Mouse (Mus musculus): ENCODE data around the gene Sult6b2. TPM values are rescaled to one million over a fixed set of nuclear protein-coding genes. Genes with fewer than 3 reads are reported as not detected.

Gene Sult6b2
- total RNA-seq, 2 experiments from 2014 or later, result 0.15 TPM; not detected in 1

DNA sequence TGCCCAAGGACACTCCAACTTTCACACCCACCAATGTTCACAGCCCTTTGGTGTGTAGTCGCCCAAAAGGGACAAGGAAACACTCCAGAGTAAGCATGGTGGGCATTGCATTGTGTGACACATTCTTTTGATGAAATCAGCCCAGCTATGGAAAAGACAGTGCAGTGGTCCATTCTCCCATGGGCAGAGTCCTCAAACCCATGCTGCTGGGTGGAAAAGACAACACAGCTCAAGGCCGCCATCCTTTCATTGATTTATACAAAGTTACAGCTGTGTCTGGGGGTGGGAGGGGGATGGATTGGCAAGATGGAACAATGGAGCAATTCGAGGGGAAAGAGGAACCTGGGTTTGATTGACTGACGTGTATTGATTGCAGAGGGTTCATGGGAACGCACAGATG is 8.7 kb upstream of the Sult6b2 start:
- DNase-seq (ENCODE audit: low spot score in 2 of 2), result no peak

DNA sequence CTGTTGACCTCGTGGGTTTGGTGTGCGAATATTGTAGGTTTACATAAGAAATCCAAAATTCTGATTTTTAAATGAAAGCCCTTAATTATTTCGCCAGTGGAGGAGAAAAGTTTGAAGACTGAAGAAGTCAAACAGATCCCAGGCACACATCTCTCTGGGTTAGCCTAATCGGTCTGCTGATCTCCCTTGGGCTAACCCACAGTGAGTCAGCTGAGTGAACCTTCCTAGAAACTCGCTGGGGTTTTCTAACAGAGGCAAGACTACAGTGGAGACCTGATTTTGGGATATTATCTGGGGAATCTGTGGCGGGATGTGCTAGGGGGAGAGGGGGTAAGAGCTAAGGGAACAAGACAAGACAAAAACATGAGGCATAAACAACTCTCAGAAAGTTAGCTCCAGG is 5.9 kb upstream of the Sult6b2 start:
- DNase-seq (ENCODE audit: low spot score in 2 of 2), result no peak

GRCm38 (mm10) chr6:142809373-142810098 is 5.2 kb upstream of the Sult6b2 start:
- no peak for DNase-seq (ENCODE audit: low spot score in 2 of 2)

GRCm38 (mm10) chr6:142806326-142806725 is 2.0 kb upstream of the Sult6b2 start:
- no peak for DNase-seq (ENCODE audit: low spot score in 2 of 2)

DNA sequence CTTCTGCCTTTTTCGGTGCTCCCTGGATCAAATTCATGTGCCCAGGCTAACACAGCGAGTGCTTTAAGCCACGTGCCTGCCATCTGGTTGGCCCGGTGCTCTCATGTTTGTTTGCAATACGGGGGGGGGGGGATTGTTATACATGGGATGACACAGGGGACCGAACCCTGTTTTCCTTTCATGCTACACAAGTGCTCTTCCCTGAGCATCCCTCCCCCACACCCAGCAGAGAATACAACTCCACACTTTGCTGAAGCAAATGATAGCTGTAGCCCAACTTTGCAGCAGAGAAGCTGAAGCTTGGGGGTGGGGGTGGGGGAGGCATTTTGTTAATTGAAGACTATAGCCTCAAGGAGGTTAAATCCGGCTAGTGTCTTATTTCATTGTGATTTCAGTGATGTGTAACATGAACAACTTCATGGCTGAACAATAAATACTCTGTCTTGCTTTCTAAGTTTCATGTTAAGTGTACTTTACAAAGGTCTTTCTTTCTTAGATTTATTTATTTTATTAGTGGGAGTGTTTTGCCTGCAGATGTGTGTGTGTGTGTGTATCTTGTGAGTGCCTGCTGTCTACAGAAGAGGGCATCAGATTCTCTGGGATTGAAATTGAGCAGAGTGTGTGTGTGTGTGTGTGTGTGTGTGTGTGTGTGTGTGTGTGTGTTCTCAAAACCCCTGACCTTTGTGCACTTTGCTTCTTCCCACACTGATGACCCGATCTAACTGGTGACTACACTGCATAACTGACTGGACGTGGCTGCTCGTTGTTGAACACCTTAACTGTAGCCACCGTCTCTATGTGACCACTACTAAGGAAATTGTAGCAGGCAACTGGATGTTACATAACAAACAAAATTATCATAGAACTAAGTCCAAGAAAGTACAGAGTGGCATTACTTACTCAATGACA is 1.4 kb downstream of the Sult6b2 start:
- DNase-seq (ENCODE audit: low spot score in 2 of 2), result no peak

- DNase-seq (ENCODE audit: low spot score in 2 of 2), result no peak
These were observed 2.6 kb downstream of the Sult6b2 start for GRCm38 (mm10) chr6:142801687-142802086.

GRCm38 (mm10) chr6:142799704-142800374 is 4.5 kb downstream of the Sult6b2 start:
- DNase-seq (ENCODE audit: low spot score in 2 of 2), result no peak

DNA sequence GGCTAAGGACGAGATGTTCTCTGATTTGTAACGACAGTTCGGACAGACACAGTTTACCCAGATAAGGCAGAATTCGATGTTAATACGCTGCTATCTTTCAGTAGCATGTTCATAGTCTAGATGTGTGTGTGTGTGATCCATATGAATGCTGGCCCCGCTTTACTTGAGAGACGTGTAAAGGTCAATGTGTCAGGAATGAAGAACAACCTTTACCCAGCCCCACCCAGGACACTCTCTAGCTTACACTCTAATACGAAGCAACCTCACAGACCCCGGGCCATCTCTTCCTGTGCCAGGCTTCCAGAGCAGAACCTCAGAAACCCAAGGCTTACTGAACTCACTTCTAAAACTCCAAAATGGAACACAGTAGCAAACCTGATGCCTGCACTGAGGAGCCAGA is 5.5 kb downstream of the Sult6b2 start:
- DNase-seq (ENCODE audit: low spot score in 2 of 2), result no peak

DNA sequence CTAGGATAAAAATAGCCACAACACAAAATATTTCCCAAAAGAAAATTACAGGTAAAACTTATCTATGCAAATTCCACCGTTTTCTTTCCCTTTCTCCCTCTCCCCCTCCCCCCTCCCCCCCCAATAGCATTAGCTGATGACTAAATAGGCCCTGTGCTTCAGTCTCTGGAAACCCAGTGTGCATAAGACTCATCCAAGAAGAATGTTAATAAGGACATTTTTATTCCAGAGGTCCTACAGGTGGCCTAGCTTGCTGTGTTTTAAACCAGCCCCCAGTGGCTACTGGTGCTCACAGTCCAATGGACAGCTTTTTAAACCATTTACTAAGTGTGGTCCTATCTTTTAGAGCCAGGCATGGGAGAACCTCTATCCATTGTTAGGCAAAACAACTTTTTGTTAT is 6.3 kb downstream of the Sult6b2 start:
- DNase-seq (ENCODE audit: low spot score in 2 of 2), result no peak

DNA sequence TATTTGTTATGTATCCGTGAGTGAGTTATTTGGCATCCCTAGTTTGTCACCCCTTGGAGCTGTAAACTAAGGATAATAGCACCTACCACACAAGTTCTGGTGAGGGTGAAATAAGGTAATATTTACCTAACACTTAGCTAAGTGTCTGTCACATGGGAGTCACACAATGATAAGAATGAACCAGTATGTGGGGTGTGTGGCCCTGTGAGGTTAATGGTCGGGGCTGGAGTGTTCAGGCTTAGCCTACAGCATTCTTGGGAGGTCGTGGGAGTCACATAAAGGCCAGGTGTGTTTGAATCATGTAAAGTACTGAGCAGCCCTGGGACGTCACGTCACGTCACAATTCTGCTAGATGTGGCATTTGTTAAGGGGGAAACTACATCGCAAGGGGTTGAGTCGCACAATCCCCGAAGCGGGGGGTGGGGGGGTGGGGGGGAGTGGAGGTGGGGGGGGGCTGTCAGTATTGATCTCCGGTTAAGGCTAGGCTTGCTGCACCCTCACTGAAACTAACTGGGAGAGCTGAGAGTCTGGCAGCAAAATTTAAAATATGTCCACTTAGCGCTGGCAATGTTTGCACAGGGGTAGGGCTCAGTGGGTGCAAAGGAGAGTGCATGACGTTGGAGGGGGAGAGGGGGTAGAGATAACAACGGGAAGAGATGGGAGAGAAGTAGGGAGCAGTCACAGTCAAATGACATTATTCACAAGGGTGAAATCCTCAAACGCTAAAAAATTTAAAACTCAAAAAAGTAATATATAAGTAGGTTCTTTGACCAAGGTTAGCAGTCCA is 8.5 kb downstream of the Sult6b2 start:
- no peak for DNase-seq (ENCODE audit: low spot score in 2 of 2)

GRCm38 (mm10) chr6:142795087-142795486 is 9.2 kb downstream of the Sult6b2 start:
- DNase-seq (ENCODE audit: low spot score in 2 of 2), result no peak

GRCm38 (mm10) chr6:142793468-142793867 is 10.8 kb downstream of the Sult6b2 start:
- DNase-seq (ENCODE audit: low spot score in 2 of 2), result no peak

DNA sequence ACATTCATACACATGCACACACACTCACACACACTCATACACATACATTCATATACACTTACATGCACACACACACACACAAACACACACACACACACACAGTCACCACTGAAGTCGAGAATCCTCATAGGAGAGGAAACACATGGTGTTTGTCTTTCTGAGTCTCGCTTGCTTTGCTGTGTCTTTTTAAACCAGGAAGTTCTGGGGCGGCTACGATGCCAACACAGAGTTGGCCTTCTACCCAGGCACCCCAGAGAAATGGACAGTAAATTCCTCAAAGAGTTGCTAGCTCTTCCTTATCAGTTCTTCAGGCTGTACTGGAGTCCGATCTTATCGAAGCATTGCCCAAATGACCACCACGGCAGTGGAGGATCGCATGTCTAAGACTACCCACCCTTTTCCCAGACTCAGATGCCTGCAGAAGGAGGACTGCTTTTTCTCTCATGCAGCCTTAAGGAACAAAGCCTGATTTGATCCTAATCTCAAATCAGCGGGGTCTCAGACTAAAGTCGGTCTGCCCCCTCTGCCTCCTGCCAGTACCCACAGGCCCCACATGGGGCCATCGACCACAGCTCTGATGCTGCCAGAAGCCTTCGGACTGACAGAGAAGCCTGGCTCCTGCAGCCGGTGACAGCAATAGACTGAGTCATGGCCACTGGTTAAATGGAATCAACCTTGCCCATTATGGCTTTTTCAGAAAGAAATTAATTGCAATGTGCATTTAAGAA is 11.9 kb downstream of the Sult6b2 start:
- no peak for DNase-seq (ENCODE audit: low spot score in 2 of 2)

DNA sequence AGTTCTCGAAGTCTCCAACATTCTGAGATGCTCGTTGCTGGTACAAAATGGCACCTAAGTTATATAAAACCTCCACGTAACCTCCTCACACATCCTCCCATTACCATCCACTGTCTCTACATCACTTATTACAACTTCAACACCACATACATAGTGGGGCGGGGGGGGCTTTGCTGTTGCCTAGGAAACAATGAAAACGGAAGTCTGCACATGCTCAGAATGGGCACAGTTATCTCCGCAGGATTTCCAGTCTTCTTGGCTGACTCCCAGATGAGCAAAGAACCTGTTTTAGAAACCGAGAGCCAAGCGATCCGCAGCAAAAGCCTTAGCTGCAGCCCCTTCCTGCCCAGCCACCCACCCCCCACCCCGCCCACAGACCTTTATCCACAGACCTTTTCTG is 14.6 kb downstream of the Sult6b2 start:
- DNase-seq (ENCODE audit: low spot score in 2 of 2), result no peak

DNA sequence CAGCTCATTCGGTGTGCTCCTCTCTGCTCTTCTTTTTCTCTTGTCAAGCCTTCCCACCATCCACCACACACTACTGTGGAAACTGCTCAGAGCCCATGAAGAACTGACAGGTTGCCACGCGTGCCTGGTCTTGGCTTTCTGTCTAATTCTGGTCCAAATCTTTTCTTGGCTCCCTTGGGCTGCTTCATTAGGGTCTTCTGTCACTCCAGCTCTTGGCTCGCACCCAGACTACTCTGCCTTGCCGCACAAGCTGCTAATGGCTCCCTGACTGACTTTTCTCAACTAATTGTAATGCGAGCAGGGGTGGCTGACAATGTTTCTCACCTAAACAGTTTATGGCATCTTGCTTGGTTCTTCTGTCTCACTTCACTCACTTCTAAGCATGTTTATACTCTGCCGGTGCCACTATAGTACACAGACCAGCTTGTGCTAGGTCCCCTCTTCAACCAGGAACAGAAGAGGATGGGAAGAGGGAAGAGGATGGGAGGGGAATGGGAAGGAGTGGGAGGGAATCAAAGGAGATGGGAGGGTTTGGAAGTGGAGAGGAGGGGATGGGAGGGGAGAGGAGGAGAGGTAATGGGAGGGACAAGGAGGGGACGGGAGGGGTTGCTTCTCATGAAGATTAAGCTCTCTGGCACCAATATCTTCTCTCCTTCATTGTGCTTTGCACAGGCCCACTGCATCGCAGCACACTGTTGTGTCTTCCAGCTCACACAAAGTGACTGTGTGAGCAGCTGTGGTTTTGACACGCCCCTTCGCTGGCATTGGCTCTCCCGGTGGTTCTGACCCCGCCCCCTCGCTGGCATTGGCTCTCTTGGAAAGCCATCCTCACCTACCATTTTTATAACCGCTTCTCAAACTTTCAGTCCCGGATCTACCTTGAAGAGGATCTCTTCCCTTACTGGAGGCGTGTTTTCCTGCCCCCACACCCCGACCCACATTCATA is 16.0 kb downstream of the Sult6b2 start:
- DNase-seq (ENCODE audit: low spot score in 2 of 2), result peak; percentile 22 to 28

GRCm38 (mm10) chr6:142786106-142786505 is 18.2 kb downstream of the Sult6b2 start:
- no peak for DNase-seq (ENCODE audit: low spot score in 2 of 2)

GRCm38 (mm10) chr6:142785343-142785742 is 19.0 kb downstream of the Sult6b2 start:
- DNase-seq (ENCODE audit: low spot score in 2 of 2), result peak in 1 of 2 experiments; percentile 45

GRCm38 (mm10) chr6:142781286-142781685 is 23.0 kb downstream of the Sult6b2 start:
- no peak for DNase-seq (ENCODE audit: low spot score in 2 of 2)

GRCm38 (mm10) chr6:142780574-142781033 is 23.7 kb downstream of the Sult6b2 start:
- DNase-seq (ENCODE audit: low spot score in 2 of 2), result no peak

Measured in layer of hippocampus, adult 18-20 months (tissue).